Mouse (Mus musculus) yolk sac, embryonic 10.5 days (tissue): ENCODE measurements around the gene Gm45711.

ENCODE experiments used
- DNase-seq: peaks from one replicate; pipeline ENCODE4 v3.0.0-alpha.2; 2017; ENCODE audit warnings: low spot score

Gene Gm45711

DNA sequence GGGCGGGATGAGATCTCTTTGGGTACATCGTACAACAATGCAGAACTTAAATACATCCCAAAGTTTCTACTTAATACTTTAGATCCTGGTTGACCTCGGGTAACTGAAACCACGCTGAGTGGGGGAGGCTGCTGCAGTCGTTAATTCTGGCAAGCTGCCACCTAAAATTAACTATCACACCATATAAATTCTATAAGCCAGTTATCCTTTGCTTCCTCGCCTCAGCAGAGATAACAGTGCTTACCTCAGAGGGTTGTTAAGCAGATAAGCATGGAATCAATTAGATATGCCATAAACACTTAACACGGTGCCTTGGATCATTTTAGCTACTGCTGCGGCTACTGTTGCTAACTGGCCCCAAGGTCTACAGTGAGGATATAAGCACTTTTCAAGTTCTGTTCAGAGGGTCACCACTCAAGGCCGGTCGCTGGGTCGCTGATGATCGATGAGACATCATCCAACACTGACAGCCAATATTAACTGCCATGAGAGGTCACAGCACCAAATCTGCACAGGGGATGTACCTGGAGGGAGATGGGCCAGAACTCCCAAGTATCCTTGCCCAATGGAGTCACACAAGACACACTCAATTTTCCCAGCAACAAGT, 67.7 kb downstream of the Gm45711 start:
- no peak for DNase-seq

DNA sequence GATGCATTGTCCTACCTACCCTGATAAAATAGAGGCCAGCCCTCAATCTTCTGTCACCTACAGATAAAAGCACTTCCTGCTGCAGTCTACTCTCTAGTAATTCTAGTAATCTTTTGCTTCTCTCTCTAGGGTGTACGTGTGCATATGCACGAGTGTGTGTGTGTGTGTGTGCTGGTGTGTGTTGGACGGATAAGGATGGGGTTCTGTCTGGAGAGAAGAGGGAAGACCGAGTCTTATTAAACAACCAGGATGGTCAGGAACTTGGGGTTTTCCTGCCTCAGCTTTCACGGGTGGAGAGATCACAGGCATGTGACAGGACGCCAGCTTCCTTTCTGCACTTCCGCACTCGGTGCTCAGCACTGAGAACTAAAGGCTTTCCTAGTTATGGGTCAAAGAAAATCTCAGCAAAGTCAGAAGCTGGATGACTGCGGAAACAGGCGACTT, 70.4 kb downstream of the Gm45711 start:
- no peak for DNase-seq

DNA sequence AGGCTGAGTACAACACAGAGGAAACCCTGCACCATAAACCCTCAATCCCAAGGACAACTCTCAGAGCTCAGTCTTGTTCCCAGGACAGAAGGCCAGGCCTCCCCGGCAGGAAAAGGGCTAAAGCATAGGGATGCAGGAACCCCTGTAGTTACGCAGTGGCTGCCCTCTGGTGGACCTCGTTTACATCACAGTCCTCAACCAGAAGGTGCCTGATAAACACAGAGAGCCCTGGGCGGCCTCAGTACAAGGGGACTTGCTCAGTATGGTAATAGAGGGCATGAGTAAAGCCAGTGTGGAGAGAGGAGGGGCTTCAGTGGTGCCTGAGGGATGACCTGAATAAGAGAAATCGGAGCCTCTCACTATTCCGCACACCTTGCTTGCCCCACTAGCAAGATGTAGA, 75.3 kb downstream of the Gm45711 start:
- no peak for DNase-seq

DNA sequence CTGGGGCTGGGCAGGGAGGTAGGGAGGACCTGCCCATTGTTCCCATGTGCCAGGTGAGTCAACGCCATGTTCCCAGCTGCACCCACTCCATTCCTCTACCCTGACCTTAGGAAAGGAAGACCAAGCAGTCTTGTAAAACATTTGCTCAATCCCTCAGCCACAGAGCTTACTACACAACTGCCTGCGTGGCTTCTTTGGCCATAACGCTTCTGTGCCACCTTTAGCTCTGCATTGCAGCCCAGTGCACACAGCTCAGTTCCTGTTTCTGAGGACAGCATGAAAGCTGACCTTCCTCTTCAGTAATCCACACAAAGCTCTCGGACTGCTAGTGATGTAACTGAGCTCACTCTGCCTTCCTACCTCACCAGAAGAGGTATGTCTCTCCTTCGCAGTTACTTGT, 77.0 kb downstream of the Gm45711 start:
- no peak for DNase-seq

DNA sequence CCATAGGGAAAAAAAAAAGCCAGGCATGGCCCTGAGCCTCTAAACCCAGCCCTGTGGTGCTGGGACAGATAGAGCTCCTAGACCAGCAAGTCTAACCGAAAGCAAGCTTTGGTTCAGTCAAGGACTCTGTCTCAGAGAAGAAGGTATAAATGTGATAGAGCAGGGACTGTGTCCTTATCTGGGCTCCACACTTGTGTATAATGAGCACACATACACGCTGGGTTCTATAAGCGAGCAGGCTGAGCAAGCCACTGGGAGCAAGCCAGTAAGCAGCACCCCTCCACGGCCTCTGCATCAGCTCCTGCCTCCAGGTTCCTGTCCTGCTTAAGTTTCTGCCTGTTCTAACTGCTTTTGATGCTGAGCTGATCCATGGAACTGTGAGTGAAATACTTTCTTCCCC, 77.8 kb downstream of the Gm45711 start:
- no peak for DNase-seq
